Mouse (Mus musculus): ENCODE data around the gene Med29. TPM values are rescaled to one million over a fixed set of nuclear protein-coding genes. Genes with fewer than 3 reads are reported as not detected.
"Not testable (repeated sequence)": the region's sequence is repeated elsewhere in the genome, so short reads cannot be mapped to it uniquely, and the experiment has no call there.

Med29 gene
- polyA plus RNA-seq, 1 experiment from 2014 or later, result 49.7 TPM

DNA sequence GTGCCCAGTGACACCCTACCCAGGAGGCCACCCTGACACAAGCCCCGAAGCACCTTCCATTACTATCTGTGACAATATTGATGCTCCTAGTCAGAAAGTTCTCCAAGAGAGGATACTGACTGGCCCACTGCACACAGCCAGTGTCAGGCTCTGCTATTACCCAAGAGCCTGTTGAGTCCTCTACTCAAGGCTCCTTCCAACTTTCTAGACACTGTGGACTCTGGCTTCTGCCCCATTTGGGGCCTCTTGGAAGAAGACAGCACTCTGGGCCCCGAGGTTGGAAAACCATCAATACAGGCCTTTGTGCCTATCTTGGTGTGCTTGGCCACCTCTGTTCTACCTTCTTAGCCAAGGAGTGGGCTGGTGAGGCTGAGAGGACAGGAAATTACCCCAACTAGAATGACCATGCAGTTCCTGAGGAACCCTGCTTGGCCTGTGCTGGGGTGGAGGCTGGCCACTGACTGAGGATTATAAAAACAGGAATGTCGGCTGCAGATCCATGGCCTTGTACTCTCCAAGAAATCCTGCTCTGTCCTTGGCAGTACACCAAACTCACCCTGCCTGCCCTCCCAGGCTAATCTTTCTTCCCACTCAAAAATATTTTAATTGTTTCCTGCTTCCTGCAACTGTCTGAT is 18.4 kb upstream of the Med29 start:
- H3K36me3 ChIP-seq (ENCODE audit: control insufficient read depth, insufficient read depth, low read length), result peaks cover 25% of the 10 kb centered on the region
- no peaks in the 10 kb centered on the region for H3K4me1 ChIP-seq (replicated peaks; ENCODE audit: control insufficient read depth, insufficient read depth, low read length)
- no peak overlapping the region for H3K27ac ChIP-seq (ENCODE audit: low read depth, low read length)
- H3K4me3 ChIP-seq (ENCODE audit: low read depth, low read length), result no peak overlapping the region
- ATAC-seq (ENCODE audit: low FRiP score), result no peak
- H3K4me2 ChIP-seq (replicated peaks; ENCODE audit: low read depth, low read length), result no peak overlapping the region
- WGBS, result 95% methylated on average over 3 of the region's 3 CpGs
- H3K9me3 ChIP-seq (ENCODE audit: control insufficient read depth, low read length), result no peaks in the 10 kb centered on the region
- DNase-seq (ENCODE audit: low spot score), result no peak
- no peak overlapping the region for H3K9ac ChIP-seq (ENCODE audit: low read depth, low read length)
- no peaks in the 10 kb centered on the region for H3K27me3 ChIP-seq (ENCODE audit: control insufficient read depth, insufficient read depth, low read length)

DNA sequence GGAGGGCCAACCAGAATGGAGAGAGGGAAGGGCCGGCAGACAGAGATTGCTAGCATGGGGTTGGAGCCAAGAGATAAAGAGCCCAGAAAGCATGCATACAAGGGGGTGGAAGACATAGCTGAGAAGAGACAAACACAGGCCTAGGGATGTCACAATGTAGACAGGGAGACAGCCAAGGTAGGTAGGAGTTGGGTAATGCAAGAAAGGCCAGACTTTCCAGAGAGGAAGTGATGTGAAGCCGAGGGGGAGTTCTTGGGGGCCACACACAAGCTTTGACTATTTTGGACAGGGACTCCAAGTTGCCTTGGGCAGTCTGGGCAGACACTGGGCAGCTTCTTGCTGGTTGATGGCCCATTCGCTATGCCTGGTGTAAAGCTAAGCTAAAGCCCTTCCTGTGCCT is 9.4 kb upstream of the Med29 start:
- no peak for DNase-seq (ENCODE audit: low spot score)
- Histone ChIP-seq H3K27me3 (ENCODE audit: control insufficient read depth, insufficient read depth, low read length) (no peaks in the 10 kb centered on the region), H3K9me3 (ENCODE audit: control insufficient read depth, low read length) (no peaks in the 10 kb centered on the region), H3K36me3 (ENCODE audit: control insufficient read depth, insufficient read depth, low read length) (peaks cover 22% of the 10 kb centered on the region), H3K4me2 (replicated peaks; ENCODE audit: low read depth, low read length) (no peak overlapping the region), H3K9ac (ENCODE audit: low read depth, low read length) (no peak overlapping the region), H3K27ac (ENCODE audit: low read depth, low read length) (no peak overlapping the region), H3K4me3 (ENCODE audit: low read depth, low read length) (no peak overlapping the region), H3K4me1 (replicated peaks; ENCODE audit: control insufficient read depth, insufficient read depth, low read length) (no peaks in the 10 kb centered on the region)
- ATAC-seq (ENCODE audit: low FRiP score), result no peak
- 79% methylated on average over 3 of the region's 3 CpGs for WGBS

DNA sequence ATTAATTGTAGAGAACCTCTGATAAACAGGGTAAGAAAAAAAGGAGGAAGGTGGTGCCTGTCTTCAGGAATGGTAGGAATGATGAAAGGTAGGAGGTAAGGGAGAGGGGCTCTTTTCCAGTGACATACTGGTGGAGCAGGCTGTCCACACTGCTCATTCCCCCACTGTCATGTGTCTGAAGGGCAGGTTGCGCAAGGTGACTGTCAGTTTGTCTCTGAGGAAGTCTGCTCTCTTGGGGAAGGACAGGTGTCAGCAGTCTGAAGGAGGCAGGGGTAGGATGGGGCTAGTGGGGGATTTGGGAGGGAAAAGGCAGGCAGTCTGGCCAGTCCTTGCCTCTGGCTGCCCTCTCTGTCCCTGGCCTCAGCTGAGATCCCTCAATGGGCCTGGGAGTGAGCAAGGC is 8.5 kb upstream of the Med29 start:
- H3K27ac ChIP-seq (ENCODE audit: low read depth, low read length), result no peak overlapping the region
- no peaks in the 10 kb centered on the region for H3K9me3 ChIP-seq (ENCODE audit: control insufficient read depth, low read length)
- H3K9ac ChIP-seq (ENCODE audit: low read depth, low read length), result no peak overlapping the region
- ATAC-seq (ENCODE audit: low FRiP score) (no peak), DNase-seq (ENCODE audit: low spot score) (no peak)
- no peak overlapping the region for H3K4me3 ChIP-seq (ENCODE audit: low read depth, low read length)
- WGBS, result 100% methylated on average over 1 of the region's 1 CpGs
- no peak overlapping the region for H3K4me2 ChIP-seq (replicated peaks; ENCODE audit: low read depth, low read length)
- peaks cover 17% of the 10 kb centered on the region for H3K36me3 ChIP-seq (ENCODE audit: control insufficient read depth, insufficient read depth, low read length)
- H3K4me1 ChIP-seq (replicated peaks; ENCODE audit: control insufficient read depth, insufficient read depth, low read length), result no peaks in the 10 kb centered on the region
- H3K27me3 ChIP-seq (ENCODE audit: control insufficient read depth, insufficient read depth, low read length), result no peaks in the 10 kb centered on the region

DNA sequence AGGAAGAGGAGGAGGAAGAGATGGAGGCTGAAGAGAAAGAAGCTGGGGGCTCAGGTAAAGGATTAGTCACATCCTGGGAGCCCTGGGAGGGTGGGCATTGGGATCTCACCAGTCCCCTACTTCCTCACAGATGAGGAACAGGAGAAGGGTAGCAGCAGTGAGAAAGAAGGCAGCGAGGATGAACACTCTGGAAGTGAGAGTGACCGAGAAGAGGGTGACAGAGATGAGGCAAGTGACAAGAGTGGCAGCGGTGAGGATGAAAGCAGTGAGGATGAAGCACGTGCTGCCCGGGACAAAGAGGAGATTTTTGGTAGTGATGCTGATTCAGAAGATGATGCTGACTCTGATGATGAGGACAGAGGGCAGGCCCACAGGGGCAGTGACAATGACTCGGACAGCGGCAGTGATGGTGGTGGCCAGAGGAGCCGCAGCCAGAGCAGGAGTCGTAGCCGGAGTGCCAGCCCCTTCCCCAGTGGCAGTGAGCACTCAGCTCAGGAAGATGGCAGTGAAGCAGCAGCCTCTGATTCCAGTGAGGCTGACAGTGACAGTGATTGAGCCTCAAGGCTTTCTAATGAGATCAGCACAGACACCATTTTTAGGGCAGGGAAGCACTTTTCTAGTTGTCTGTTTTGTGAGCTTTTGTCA is 6.3 kb upstream of the Med29 start:
- no peaks in the 10 kb centered on the region for H3K27me3 ChIP-seq (ENCODE audit: control insufficient read depth, insufficient read depth, low read length)
- H3K9ac ChIP-seq (ENCODE audit: low read depth, low read length), result no peak overlapping the region
- no peak overlapping the region for H3K27ac ChIP-seq (ENCODE audit: low read depth, low read length)
- ATAC-seq (ENCODE audit: low FRiP score) (no peak), DNase-seq (ENCODE audit: low spot score) (no peak)
- H3K36me3 ChIP-seq (ENCODE audit: control insufficient read depth, insufficient read depth, low read length), result peaks cover 15% of the 10 kb centered on the region
- no peaks in the 10 kb centered on the region for H3K4me1 ChIP-seq (replicated peaks; ENCODE audit: control insufficient read depth, insufficient read depth, low read length)
- H3K4me3 ChIP-seq (ENCODE audit: low read depth, low read length), result no peak overlapping the region
- no peaks in the 10 kb centered on the region for H3K9me3 ChIP-seq (ENCODE audit: control insufficient read depth, low read length)
- 89% methylated on average over 10 of the region's 10 CpGs for WGBS
- H3K4me2 ChIP-seq (replicated peaks; ENCODE audit: low read depth, low read length), result no peak overlapping the region

DNA sequence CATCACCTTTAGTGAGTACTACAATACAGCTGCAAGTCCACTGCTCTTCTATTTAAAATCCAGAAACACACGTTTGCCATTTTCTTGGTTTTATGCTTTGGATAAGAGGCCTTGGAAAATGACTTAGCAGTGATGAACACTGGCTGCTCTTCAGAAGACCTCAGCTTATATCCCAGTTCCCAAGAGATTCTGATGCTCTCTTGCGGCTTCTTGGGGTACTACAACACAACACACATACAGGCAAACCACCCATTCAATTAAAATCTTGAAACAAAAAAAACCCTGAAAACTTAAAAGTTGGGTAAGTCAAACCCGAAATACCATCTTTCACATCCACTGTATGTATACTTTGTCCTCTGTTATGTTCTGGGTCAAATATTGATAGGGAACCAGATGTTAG is 5.5 kb upstream of the Med29 start:
- Histone ChIP-seq H3K9me3 (ENCODE audit: control insufficient read depth, low read length) (no peaks in the 10 kb centered on the region), H3K4me2 (replicated peaks; ENCODE audit: low read depth, low read length) (no peak overlapping the region), H3K4me3 (ENCODE audit: low read depth, low read length) (no peak overlapping the region), H3K27me3 (ENCODE audit: control insufficient read depth, insufficient read depth, low read length) (no peaks in the 10 kb centered on the region), H3K27ac (ENCODE audit: low read depth, low read length) (no peak overlapping the region), H3K9ac (ENCODE audit: low read depth, low read length) (no peak overlapping the region), H3K4me1 (replicated peaks; ENCODE audit: control insufficient read depth, insufficient read depth, low read length) (no peaks in the 10 kb centered on the region), H3K36me3 (ENCODE audit: control insufficient read depth, insufficient read depth, low read length) (peaks cover 12% of the 10 kb centered on the region)
- ATAC-seq (ENCODE audit: low FRiP score), result no peak
- peak; percentile 38 for DNase-seq (ENCODE audit: low spot score)
- WGBS, result 71% methylated on average over 3 of the region's 3 CpGs

DNA sequence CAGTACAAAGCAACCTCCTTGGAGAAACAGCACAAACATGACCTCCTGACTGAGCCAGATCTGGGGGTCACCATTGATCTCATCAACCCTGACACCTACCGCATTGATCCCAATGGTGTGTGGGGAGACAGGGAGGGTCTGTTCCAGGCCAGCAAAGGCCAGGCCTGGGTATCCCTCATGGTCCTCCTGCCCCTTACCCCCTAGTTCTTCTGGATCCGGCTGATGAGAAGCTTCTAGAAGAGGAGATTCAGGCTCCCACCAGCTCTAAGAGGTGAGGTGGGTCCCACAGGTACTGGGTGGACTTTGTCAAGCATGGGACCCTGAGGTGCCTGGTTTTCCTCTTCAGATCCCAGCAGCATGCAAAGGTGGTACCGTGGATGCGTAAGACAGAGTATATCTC is 2.9 kb upstream of the Med29 start:
- 95% methylated on average over 4 of the region's 4 CpGs for WGBS
- H3K4me1 ChIP-seq (replicated peaks; ENCODE audit: control insufficient read depth, insufficient read depth, low read length), result no peaks in the 10 kb centered on the region; the same call in 1 of the 2 replicates
- H3K27ac ChIP-seq (ENCODE audit: low read depth, low read length), result no peak overlapping the region
- no peak overlapping the region for H3K9ac ChIP-seq (ENCODE audit: low read depth, low read length)
- no peaks in the 10 kb centered on the region for H3K27me3 ChIP-seq (ENCODE audit: control insufficient read depth, insufficient read depth, low read length)
- H3K36me3 ChIP-seq (ENCODE audit: control insufficient read depth, insufficient read depth, low read length), result peaks cover 7% of the 10 kb centered on the region
- no peak overlapping the region for H3K4me3 ChIP-seq (ENCODE audit: low read depth, low read length)
- no peaks in the 10 kb centered on the region for H3K9me3 ChIP-seq (ENCODE audit: control insufficient read depth, low read length)
- no peak for DNase-seq (ENCODE audit: low spot score)
- H3K4me2 ChIP-seq (replicated peaks; ENCODE audit: low read depth, low read length), result no peak overlapping the region
- no peak for ATAC-seq (ENCODE audit: low FRiP score)

DNA sequence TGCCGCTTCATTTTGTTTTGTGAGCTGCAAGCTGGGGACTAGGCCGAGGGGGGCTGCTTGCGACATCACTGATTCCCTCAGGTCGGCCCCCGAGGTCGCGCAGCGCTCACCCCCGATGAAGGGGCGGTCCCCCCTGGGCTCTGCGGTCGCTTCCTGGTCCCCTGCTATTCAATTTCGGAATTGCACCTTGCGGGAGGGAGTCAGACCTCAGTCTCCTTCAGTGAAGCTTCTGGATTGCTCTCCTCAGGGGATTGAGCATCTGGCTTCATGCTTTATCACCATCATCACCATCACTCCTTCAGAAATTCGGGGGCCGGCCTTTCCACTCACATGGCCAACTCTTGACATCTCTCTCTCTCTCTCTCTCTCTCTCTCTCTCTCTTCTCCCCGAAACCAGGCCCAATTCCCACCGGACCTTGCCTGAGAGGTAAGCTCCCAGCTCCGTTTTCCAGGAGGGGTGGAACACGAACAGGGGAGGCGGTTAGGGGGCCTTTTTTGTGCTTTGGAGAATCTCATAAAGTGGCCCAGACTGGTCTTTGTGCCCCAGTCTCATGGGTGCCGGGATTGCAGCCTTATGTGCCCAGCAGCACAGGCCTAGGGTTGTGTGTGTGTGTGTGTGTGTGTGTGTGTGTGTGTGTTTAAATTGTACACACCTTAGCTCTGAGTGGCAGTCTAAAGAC is 904 bp upstream of the Med29 start:
- Histone ChIP-seq H3K4me3 (ENCODE audit: low read depth, low read length) (peak overlapping the region; percentile 91), H3K4me2 (replicated peaks; ENCODE audit: low read depth, low read length) (peak overlapping the region; percentile 82), H3K9me3 (ENCODE audit: control insufficient read depth, low read length) (no peaks in the 10 kb centered on the region), H3K27me3 (ENCODE audit: control insufficient read depth, insufficient read depth, low read length) (no peaks in the 10 kb centered on the region), H3K36me3 (ENCODE audit: control insufficient read depth, insufficient read depth, low read length) (peaks cover 9% of the 10 kb centered on the region), H3K9ac (ENCODE audit: low read depth, low read length) (peak overlapping the region; percentile 83), H3K27ac (ENCODE audit: low read depth, low read length) (no peak overlapping the region), H3K4me1 (replicated peaks; ENCODE audit: control insufficient read depth, insufficient read depth, low read length) (no peaks in the 10 kb centered on the region; the same call in 1 of the 2 replicates)
- DNase-seq (ENCODE audit: low spot score), result no peak
- no peak for ATAC-seq (ENCODE audit: low FRiP score)
- WGBS, result 7% methylated on average over 22 of the region's 22 CpGs

DNA sequence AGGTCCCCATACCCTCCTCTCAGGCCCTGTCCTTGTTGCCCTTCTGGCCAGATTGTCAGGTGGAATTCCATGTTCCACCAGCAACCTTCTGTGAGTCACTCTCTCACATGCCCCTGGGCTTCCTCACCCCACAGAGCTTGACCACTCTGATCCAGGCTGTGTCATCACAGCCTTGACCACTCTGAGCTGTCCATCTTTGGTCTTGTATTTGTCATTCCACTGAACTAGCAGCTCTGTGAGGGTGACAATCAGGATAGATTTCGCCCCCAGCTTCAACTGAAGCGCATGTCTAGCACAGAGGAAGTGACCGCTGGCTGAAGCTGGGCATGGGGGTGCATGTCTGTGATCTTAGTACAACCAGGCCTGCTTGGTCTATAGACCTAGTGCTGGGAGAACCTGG is 2.2 kb downstream of the Med29 start:
- DNase-seq (ENCODE audit: low spot score), result no peak
- H3K4me1 ChIP-seq (replicated peaks; ENCODE audit: control insufficient read depth, insufficient read depth, low read length), result no peaks in the 10 kb centered on the region; the same call in 1 of the 2 replicates
- H3K4me3 ChIP-seq (ENCODE audit: low read depth, low read length), result no peak overlapping the region
- H3K4me2 ChIP-seq (replicated peaks; ENCODE audit: low read depth, low read length), result no peak overlapping the region
- no peak for ATAC-seq (ENCODE audit: low FRiP score)
- 97% methylated on average over 3 of the region's 3 CpGs for WGBS
- no peak overlapping the region for H3K27ac ChIP-seq (ENCODE audit: low read depth, low read length)
- H3K36me3 ChIP-seq (ENCODE audit: control insufficient read depth, insufficient read depth, low read length), result peaks cover 4% of the 10 kb centered on the region
- no peaks in the 10 kb centered on the region for H3K27me3 ChIP-seq (ENCODE audit: control insufficient read depth, insufficient read depth, low read length)
- no peaks in the 10 kb centered on the region for H3K9me3 ChIP-seq (ENCODE audit: control insufficient read depth, low read length)
- H3K9ac ChIP-seq (ENCODE audit: low read depth, low read length), result no peak overlapping the region

DNA sequence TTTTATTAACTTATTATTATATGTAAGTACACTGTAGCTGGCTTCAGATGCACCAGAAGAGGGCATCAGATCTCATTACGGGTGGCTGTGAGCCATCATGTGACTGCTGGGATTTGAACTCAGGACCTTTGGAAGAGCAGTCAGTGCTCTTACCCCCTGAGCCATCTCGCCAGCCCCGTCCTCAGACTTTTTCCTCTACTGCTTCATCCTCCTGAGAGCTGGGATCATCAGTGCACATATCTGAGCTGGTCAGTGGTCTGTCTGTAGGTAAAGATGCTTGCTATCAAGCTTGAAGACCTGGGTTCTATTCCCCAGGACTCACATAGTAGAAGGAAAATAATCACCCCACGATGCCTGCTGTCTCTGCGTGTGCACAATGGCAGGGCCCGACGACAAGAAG is 5.1 kb downstream of the Med29 start:
- not testable (repeated sequence) for H3K27me3 ChIP-seq (ENCODE audit: control insufficient read depth, insufficient read depth, low read length); H3K9ac ChIP-seq (ENCODE audit: low read depth, low read length); H3K36me3 ChIP-seq (ENCODE audit: control insufficient read depth, insufficient read depth, low read length); H3K4me2 ChIP-seq (replicated peaks; ENCODE audit: low read depth, low read length); H3K4me1 ChIP-seq (replicated peaks; ENCODE audit: control insufficient read depth, insufficient read depth, low read length); H3K9me3 ChIP-seq (ENCODE audit: control insufficient read depth, low read length); H3K4me3 ChIP-seq (ENCODE audit: low read depth, low read length); DNase-seq (ENCODE audit: low spot score); ATAC-seq (ENCODE audit: low FRiP score); H3K27ac ChIP-seq (ENCODE audit: low read depth, low read length)
- WGBS, result 89% methylated on average over 7 of the region's 7 CpGs

Measured in hindbrain, embryonic 11.5 days (tissue).